Mouse (Mus musculus) cerebellum, adult 9-10 months (tissue): ENCODE measurements around the gene Ttc22.
A peak's percentile ranks its signal among the peaks of the same experiment; 100 is the strongest.

Source experiments
- DNase-seq: peaks from one replicate; pipeline ENCODE4 v3.0.0; 2022

The Ttc22 gene

GRCm38 (mm10) chr4:106617056-106617455, 5.2 kb upstream of the Ttc22 start, which contains the start of gene Lexm:
TSS of gene Lexm (minus strand) at chr4:106617241.
- no peak for DNase-seq

- no peak for DNase-seq
These were observed 3.3 kb upstream of the Ttc22 start for GRCm38 (mm10) chr4:106618898-106619297.

GRCm38 (mm10) chr4:106621428-106621827, 804 bp upstream of the Ttc22 start:
- no peak for DNase-seq

- DNase-seq = no peak
These were observed 480 bp downstream of the Ttc22 start for GRCm38 (mm10) chr4:106622712-106623111.

GRCm38 (mm10) chr4:106624271-106624670, 2.0 kb downstream of the Ttc22 start:
- no peak for DNase-seq

GRCm38 (mm10) chr4:106627809-106628208, 5.6 kb downstream of the Ttc22 start:
- no peak for DNase-seq

GRCm38 (mm10) chr4:106628650-106629360, 6.6 kb downstream of the Ttc22 start:
- no peak for DNase-seq

- DNase-seq = no peak
These were observed 7.1 kb downstream of the Ttc22 start for GRCm38 (mm10) chr4:106629374-106629773.

- peak; percentile 87 for DNase-seq
These were observed 8.3 kb downstream of the Ttc22 start for GRCm38 (mm10) chr4:106630333-106631220.

GRCm38 (mm10) chr4:106632313-106632712, 10.1 kb downstream of the Ttc22 start:
- no peak for DNase-seq

GRCm38 (mm10) chr4:106633281-106634085, 11.3 kb downstream of the Ttc22 start:
- DNase-seq = no peak

- DNase-seq = no peak
These were observed 11.9 kb downstream of the Ttc22 start for GRCm38 (mm10) chr4:106634086-106634479.

- DNase-seq = no peak
These were observed 21.4 kb downstream of the Ttc22 start for GRCm38 (mm10) chr4:106643483-106644217.

GRCm38 (mm10) chr4:106644218-106644610, 22.0 kb downstream of the Ttc22 start:
- DNase-seq = no peak

- no peak for DNase-seq
These were observed 23.6 kb downstream of the Ttc22 start for GRCm38 (mm10) chr4:106645797-106646196.

- no peak for DNase-seq
These were observed 24.9 kb downstream of the Ttc22 start for GRCm38 (mm10) chr4:106647137-106647536.

GRCm38 (mm10) chr4:106650833-106651527, 28.7 kb downstream of the Ttc22 start, which contains the start of gene Pars2:
TSS of gene Pars2 (plus strand) at chr4:106651069.
- peak; percentile 98 for DNase-seq

GRCm38 (mm10) chr4:106652546-106652945, 30.3 kb downstream of the Ttc22 start:
- no peak for DNase-seq

GRCm38 (mm10) chr4:106653051-106653450, 30.8 kb downstream of the Ttc22 start:
- DNase-seq = no peak

GRCm38 (mm10) chr4:106655681-106656080, 33.4 kb downstream of the Ttc22 start:
- no peak for DNase-seq

GRCm38 (mm10) chr4:106663956-106664470, 41.8 kb downstream of the Ttc22 start:
- no peak for DNase-seq
